Mouse (Mus musculus) embryonic facial prominence, embryonic 15.5 days (tissue): Measurements from ENCODE around the gene Stat5a. TPM values are rescaled to one million over a fixed set of nuclear protein-coding genes. Genes with fewer than 3 reads are reported as not detected.

ENCODE experiments used
- ATAC-seq: fragments of 200-750 bp; cut with Nextera tagmentation; 2 replicates; pipeline ENCODE4 v1.8.0; 2017; ENCODE audit warnings: low read depth, moderate TSS enrichment; ENCODE audit not compliant: insufficient number of reproducible peaks, low FRiP score, low TSS enrichment
- H3K27ac ChIP-seq: fragments of 300-500 bp; sonication (generic); replicated peaks from 2 replicates; pipeline ENCODE4 v1.5.1; 2015; ENCODE audit warnings: mild to moderate bottlenecking, inconsistent platforms
- H3K27me3 ChIP-seq: fragments of 300-500 bp; sonication (generic); 2 replicates; pipeline ENCODE4 v1.6.1; 2015; ENCODE audit warnings: inconsistent platforms
- H3K36me3 ChIP-seq: fragments of 300-500 bp; sonication (generic); 2 replicates; pipeline ENCODE4 v1.6.1; 2015; ENCODE audit warnings: mild to moderate bottlenecking, inconsistent platforms
- H3K4me1 ChIP-seq: fragments of 300-500 bp; sonication (generic); 2 replicates; pipeline ENCODE4 v1.6.1; 2015; ENCODE audit warnings: inconsistent platforms
- H3K4me2 ChIP-seq: fragments of 300-500 bp; sonication (generic); replicated peaks from 2 replicates; pipeline ENCODE4 v1.6.1; 2015; ENCODE audit warnings: mild to moderate bottlenecking, inconsistent platforms
- H3K4me3 ChIP-seq: fragments of 300-500 bp; sonication (generic); replicated peaks from 2 replicates; pipeline ENCODE4 v1.5.1; 2015; ENCODE audit warnings: mild to moderate bottlenecking, inconsistent platforms
- H3K9ac ChIP-seq: fragments of 300-500 bp; sonication (generic); 2 replicates; pipeline ENCODE4 v1.6.1; 2015; ENCODE audit warnings: inconsistent platforms
- H3K9me3 ChIP-seq: fragments of 300-500 bp; sonication (generic); replicated peaks from 2 replicates; pipeline ENCODE4 v1.6.1; 2016; ENCODE audit warnings: inconsistent platforms
- WGBS: fragments of 180-500 bp; shearing (Covaris S2); methylation state at CpG from one replicate; pipeline ENCODE4 v1.1.7; 2015; 5-methylcytosine and 5-hydroxymethylcytosine counted together
- polyA plus RNA-seq: library from polyadenylated mRNA; unstranded; fragments of >200 nt; fragmentation: Nextera tagmentation; extraction: Ambion mirVana; gene quantifications from 2 replicates; pipeline ENCODE4 v1.2.1, GENCODE M21; 2015

The Stat5a gene
- polyA plus RNA-seq, 1 experiment from 2014 or later = 10.4 TPM

- H3K9ac ChIP-seq = no peak overlapping the region
- H3K36me3 ChIP-seq = peaks cover 3% of the 10 kb centered on the region; the same call in 1 of the 2 replicates
- H3K4me1 ChIP-seq = no peaks in the 10 kb centered on the region
- WGBS = 85% methylated on average over 4 of the region's 4 CpGs
- no peak for ATAC-seq
- no peak overlapping the region for H3K4me3 ChIP-seq
- no peak overlapping the region for H3K4me2 ChIP-seq
- no peaks in the 10 kb centered on the region for H3K9me3 ChIP-seq
- no peaks in the 10 kb centered on the region for H3K27me3 ChIP-seq
- no peak overlapping the region for H3K27ac ChIP-seq
Observed at GRCm38 (mm10) chr11:100920887-100921624, 61.9 kb downstream of the Stat5a start.

DNA sequence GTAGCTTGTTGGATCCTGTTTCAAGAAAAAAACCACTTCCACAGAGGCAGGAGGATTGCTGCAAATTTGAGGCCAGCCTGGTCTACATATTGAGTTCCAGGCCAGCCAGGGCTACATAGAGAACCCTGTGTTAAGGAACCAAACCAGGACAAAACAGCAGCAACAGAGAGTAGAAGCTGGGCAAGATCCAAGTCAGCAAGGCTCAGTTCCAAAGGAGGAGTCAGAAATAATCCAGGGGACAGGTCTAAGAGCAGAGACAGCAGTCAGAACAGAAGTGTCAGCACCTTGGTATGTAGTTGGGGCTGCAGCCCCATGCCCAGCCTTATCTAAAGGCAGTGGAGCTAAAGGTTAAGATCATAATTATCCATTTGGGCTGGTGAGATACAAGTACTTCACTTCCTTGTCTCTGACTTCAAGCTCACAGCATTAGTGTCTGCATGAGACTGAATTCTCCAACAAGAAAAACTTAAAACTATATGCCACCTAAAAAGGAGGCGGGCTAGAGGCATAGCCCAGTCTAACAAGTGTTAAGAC lies 65.3 kb downstream of the Stat5a start:
- peaks cover 3% of the 10 kb centered on the region; the same call in 1 of the 2 replicates for H3K36me3 ChIP-seq
- H3K27me3 ChIP-seq = no peaks in the 10 kb centered on the region
- ATAC-seq = no peak
- WGBS = 92% methylated on average over 1 of the region's 1 CpGs
- H3K4me3 ChIP-seq = no peak overlapping the region
- H3K4me1 ChIP-seq = no peaks in the 10 kb centered on the region
- no peak overlapping the region for H3K4me2 ChIP-seq
- no peak overlapping the region for H3K27ac ChIP-seq
- H3K9me3 ChIP-seq = no peaks in the 10 kb centered on the region
- H3K9ac ChIP-seq = no peak overlapping the region

DNA sequence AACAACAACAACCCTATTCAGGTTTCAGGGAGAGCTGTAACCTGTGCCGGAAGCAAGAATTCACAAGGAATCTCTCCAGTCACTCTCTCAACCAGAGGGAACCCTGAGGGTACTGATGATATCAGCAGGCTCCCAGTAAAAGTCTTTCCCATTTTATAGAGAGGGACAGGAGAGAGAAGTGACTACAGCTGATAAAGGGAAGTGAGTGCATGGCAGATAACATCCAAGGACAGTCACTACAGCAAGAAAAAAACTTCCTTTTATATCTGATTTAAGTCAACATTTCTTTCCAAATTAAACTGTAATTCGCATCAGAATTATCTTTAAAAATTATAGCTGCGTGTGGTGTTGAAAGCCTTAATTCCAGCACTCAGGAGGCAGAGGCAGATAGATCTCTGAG lies 68.2 kb downstream of the Stat5a start:
- H3K9ac ChIP-seq = no peak overlapping the region
- peaks cover 3% of the 10 kb centered on the region; the same call in 1 of the 2 replicates for H3K36me3 ChIP-seq
- no peaks in the 10 kb centered on the region for H3K9me3 ChIP-seq
- H3K27ac ChIP-seq = no peak overlapping the region
- 77% methylated on average over 3 of the region's 3 CpGs for WGBS
- ATAC-seq = no peak
- no peaks in the 10 kb centered on the region for H3K27me3 ChIP-seq
- H3K4me3 ChIP-seq = no peak overlapping the region
- H3K4me2 ChIP-seq = no peak overlapping the region
- H3K4me1 ChIP-seq = peaks cover 6% of the 10 kb centered on the region

DNA sequence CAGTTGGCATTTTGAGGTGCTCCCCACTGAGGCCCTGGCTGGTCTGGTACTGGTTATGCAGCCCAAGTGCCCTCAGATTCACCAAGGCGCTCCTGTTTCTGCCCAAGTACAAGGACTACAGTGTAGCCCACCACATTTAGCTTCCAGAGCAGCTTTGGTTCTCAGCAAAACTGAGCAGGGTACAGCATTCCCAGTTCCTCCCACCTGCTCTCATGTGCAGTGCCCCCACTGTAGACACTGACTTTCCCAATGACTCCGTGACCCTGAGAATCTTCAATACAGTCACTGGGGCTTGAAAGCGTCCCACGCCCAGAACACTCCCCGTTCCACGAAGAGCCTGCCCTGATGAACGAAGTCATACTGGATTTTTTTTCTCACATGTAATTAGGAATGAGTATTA lies 71.5 kb downstream of the Stat5a start:
- H3K9ac ChIP-seq = no peak overlapping the region
- H3K4me2 ChIP-seq = no peak overlapping the region
- no peaks in the 10 kb centered on the region for H3K36me3 ChIP-seq
- H3K4me1 ChIP-seq = peaks cover 11% of the 10 kb centered on the region
- H3K9me3 ChIP-seq = no peaks in the 10 kb centered on the region
- 58% methylated on average over 7 of the region's 7 CpGs for WGBS
- no peak overlapping the region for H3K27ac ChIP-seq
- ATAC-seq = no peak
- no peak overlapping the region for H3K4me3 ChIP-seq
- no peaks in the 10 kb centered on the region for H3K27me3 ChIP-seq

DNA sequence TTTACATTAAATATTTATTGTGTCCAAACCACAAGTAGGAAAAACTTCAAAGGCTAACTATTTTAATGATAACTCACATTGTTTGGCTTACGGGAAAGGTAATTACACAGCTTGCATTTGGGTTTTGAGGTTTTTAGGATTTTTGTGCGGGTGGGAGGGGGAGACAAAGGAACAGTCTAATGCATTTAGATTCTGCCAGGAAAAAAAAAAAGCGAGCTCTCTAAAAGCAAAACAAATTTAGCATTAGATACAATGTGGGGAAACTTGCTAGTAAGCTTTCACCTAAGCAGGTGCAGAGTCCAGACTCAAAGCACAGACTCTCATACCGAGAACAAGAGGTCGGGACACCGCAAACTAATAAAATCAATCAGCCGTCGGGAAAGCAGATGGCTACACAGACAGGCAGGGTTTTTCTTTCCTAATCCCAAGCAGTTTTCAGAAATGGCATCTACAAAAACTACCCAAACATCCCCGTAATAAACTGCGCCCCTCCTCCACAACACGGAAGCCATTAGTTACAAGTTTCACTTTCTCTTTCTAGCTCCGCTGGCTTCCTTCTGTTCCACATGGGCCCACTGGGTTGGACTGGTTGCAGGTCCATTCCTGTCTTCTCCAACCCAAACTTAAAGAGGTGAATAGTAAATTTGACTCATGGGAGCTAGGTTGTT lies 72.2 kb downstream of the Stat5a start:
- 50% methylated on average over 12 of the region's 12 CpGs for WGBS
- H3K27ac ChIP-seq = peak overlapping the region; percentile 36; the same call in 1 of the 2 replicates
- no peak overlapping the region for H3K9ac ChIP-seq
- H3K9me3 ChIP-seq = no peaks in the 10 kb centered on the region
- ATAC-seq = no peak
- H3K27me3 ChIP-seq = no peaks in the 10 kb centered on the region
- H3K4me2 ChIP-seq = peak overlapping the region; percentile 27
- H3K36me3 ChIP-seq = no peaks in the 10 kb centered on the region
- H3K4me3 ChIP-seq = peak overlapping the region; percentile 22
- H3K4me1 ChIP-seq = peaks cover 18% of the 10 kb centered on the region

Other genes starting within 250 kb of the Stat5a start
- 74.6 and 75.5 TPM in 2 replicates for gene Nkiras2, start 240.1 kb upstream of the Stat5a start, polyA plus RNA-seq
- 242 and 256 TPM in 2 replicates for gene Dnajc7, start 239.2 kb upstream of the Stat5a start, polyA plus RNA-seq
- gene Zfp385c, start 166.9 kb upstream of the Stat5a start, polyA plus RNA-seq = 2.0 and 3.1 TPM in 2 replicates
- 3.4 and 5.9 TPM in 2 replicates for gene Dhx58, start 155.1 kb upstream of the Stat5a start, polyA plus RNA-seq
- 54.6 and 61.1 TPM in 2 replicates for gene Kat2a, start 146.9 kb upstream of the Stat5a start, polyA plus RNA-seq
- 0.55 TPM in 1 of 2 replicates, not detected in the other for gene Hspb9, start 145.5 kb upstream of the Stat5a start, polyA plus RNA-seq
- gene Rab5c, start 121.1 kb upstream of the Stat5a start, polyA plus RNA-seq = 31.0 and 33.2 TPM in 2 replicates
- gene Kcnh4, start 99.4 kb upstream of the Stat5a start, polyA plus RNA-seq = 0.64 and 1.1 TPM in 2 replicates
- gene Hcrt, start 96.4 kb upstream of the Stat5a start, polyA plus RNA-seq = not detected in 2 replicates
- gene Ghdc, start 88.4 kb upstream of the Stat5a start, polyA plus RNA-seq = 7.2 and 9.2 TPM in 2 replicates
- 24.9 and 25.3 TPM in 2 replicates for gene Stat5b, start 8.6 kb upstream of the Stat5a start, polyA plus RNA-seq
- gene Stat3, start 80.2 kb downstream of the Stat5a start, polyA plus RNA-seq = 75.6 and 79.3 TPM in 2 replicates
- 330 and 343 TPM in 2 replicates for gene Cavin1, start 111.5 kb downstream of the Stat5a start, polyA plus RNA-seq
- gene Atp6v0a1, start 150.1 kb downstream of the Stat5a start, polyA plus RNA-seq = 36.8 and 40.3 TPM in 2 replicates
- 15.1 and 16.6 TPM in 2 replicates for gene Naglu, start 210.7 kb downstream of the Stat5a start, polyA plus RNA-seq
- 0.24 and 0.25 TPM in 2 replicates for gene Hsd17b1, start 219.1 kb downstream of the Stat5a start, polyA plus RNA-seq
- gene Coasy, start 223.2 kb downstream of the Stat5a start, polyA plus RNA-seq = 43.2 and 44.9 TPM in 2 replicates
- gene Mlx, start 227.9 kb downstream of the Stat5a start, polyA plus RNA-seq = 50.3 and 52.0 TPM in 2 replicates
- 32.0 and 33.6 TPM in 2 replicates for gene Psmc3ip, start 236.1 kb downstream of the Stat5a start, polyA plus RNA-seq